Mouse (Mus musculus) embryonic stem cell, embryonic (primary cell): ENCODE data around the gene Rnf151.
"Not testable (repeated sequence)": the region's sequence is repeated elsewhere in the genome, so short reads cannot be mapped to it uniquely, and the experiment has no call there.

Experiments used
- CTCF ChIA-PET, 4 experiments: fragments of 300-600 bp in 2 of 4; fragments of 350-600 bp in 2 of 4; sonication (Branson Sonifier 250); formaldehyde crosslinking; loops; one replicate each; lab custom pipeline; 2022; ENCODE audit warnings: inconsistent platforms in 2 of 4; lab: Charles Lee
- POLR2A ChIA-PET, 4 experiments: fragments of 300-600 bp in 2 of 4; fragments of 350-600 bp in 2 of 4; sonication (Branson Sonifier 250); formaldehyde crosslinking; loops; one replicate each; lab custom pipeline; 2022; ENCODE audit warnings: antibody characterized with exemption in 4 of 4, inconsistent platforms in 1 of 4; lab: Charles Lee

Rnf151 gene

GRCm38 (mm10) chr17:24723881-24724180 is 6.0 kb upstream of the Rnf151 start:
- ChIA-PET CTCF (interaction anchor here (0.6 to 1.5 kb wide), 9 partner anchors 9 to 1033 kb away, joined by 3 to 8 read pairs (median 5); partner anchors contain the start of genes Msrb1 (in 2 of the 4) and Tbl3 (in 1 of the 4)), POLR2A (interaction anchor here (0.6 to 14.7 kb wide), 40 partner anchors 8 to 550 kb away, joined by 3 to 268 read pairs (median 6); partner anchors contain the start of genes Tbl3 (in 3 of the 4), Traf7 (in 3 of the 4), Eme2 (in 2 of the 4) and Fahd1 (in 2 of the 4))

- POLR2A ChIA-PET, result interaction anchor here (0.6 to 14.7 kb wide), 46 partner anchors 9 to 1108 kb away, joined by 3 to 268 read pairs (median 6); partner anchors contain the start of genes Tbl3 (in 3 of the 4), Eme2 (in 2 of the 4), Fahd1 (in 2 of the 4) and Meiob (in 2 of the 4)
These were observed 5.4 kb upstream of the Rnf151 start for GRCm38 (mm10) chr17:24723122-24723880.

GRCm38 (mm10) chr17:24722220-24722924 is 4.5 kb upstream of the Rnf151 start:
- ChIA-PET POLR2A (interaction anchor here (0.6 to 14.7 kb wide), 65 partner anchors 10 to 1109 kb away, joined by 3 to 268 read pairs (median 4); partner anchors contain the start of genes Tbl3 (in 3 of the 4), Eme2 (in 2 of the 4), Mrps34 (in 2 of the 4) and Msrb1 (in 2 of the 4)), CTCF (interaction anchor here in 1 of 4 experiments (0.7 kb wide), 1 partner anchor 129 kb away, joined by 3 read pairs; no protein-coding TSS in a partner anchor)

More at GRCm38 (mm10) chr17:24723122-24723880, 5.4 kb upstream of the Rnf151 start:
- CTCF ChIA-PET, result interaction anchor here in 2 of 4 experiments (0.7 kb wide), 3 partner anchors 43 to 659 kb away, joined by 3 read pairs; no protein-coding TSS in a partner anchor

- POLR2A ChIA-PET, result interaction anchor here in 3 of 4 experiments (0.6 to 14.7 kb wide), 49 partner anchors 10 to 504 kb away, joined by 3 to 268 read pairs (median 5); partner anchors contain the start of genes Msrb1 (in 2 of the 3), Pkd1 (in 2 of the 3), Tbl3 (in 2 of the 3) and Traf7 (in 2 of the 3)
These were observed 3.6 kb upstream of the Rnf151 start for GRCm38 (mm10) chr17:24721383-24721955.

GRCm38 (mm10) chr17:24720616-24721015 is 2.8 kb upstream of the Rnf151 start:
- CTCF ChIA-PET, result not testable (repeated sequence)
- POLR2A ChIA-PET, result interaction anchor here in 3 of 4 experiments (0.6 to 14.7 kb wide), 24 partner anchors 13 to 553 kb away, joined by 3 to 268 read pairs (median 6); partner anchors contain the start of genes Msrb1 (in 2 of the 3), Spsb3 (in 2 of the 3), Traf7 (in 2 of the 3) and E4f1 (in 1 of the 3)

More at GRCm38 (mm10) chr17:24721383-24721955, 3.6 kb upstream of the Rnf151 start:
- CTCF ChIA-PET, result not testable (repeated sequence)

- ChIA-PET CTCF (no interaction called here), POLR2A (interaction anchor here in 3 of 4 experiments (0.7 to 14.7 kb wide), 27 partner anchors 12 to 554 kb away, joined by 3 to 268 read pairs (median 5); partner anchors contain the start of genes Tbl3 (in 3 of the 3), Msrb1 (in 2 of the 3), Traf7 (in 2 of the 3) and Fahd1 (in 1 of the 3))
These were observed 1.8 kb upstream of the Rnf151 start for GRCm38 (mm10) chr17:24719494-24720222.

- ChIA-PET POLR2A (interaction anchor here (0.6 to 14.7 kb wide), 34 partner anchors 10 to 564 kb away, joined by 3 to 268 read pairs (median 4); partner anchors contain the start of genes Tbl3 (in 3 of the 4), Traf7 (in 3 of the 4), Msrb1 (in 2 of the 4) and Rpl3l (in 2 of the 4)), CTCF (interaction anchor here in 1 of 4 experiments (1.2 kb wide), 1 partner anchor 12 kb away, joined by 3 read pairs; no protein-coding TSS in a partner anchor)
These were observed 1.1 kb upstream of the Rnf151 start for GRCm38 (mm10) chr17:24718938-24719337.

GRCm38 (mm10) chr17:24716166-24716682 is 1.6 kb downstream of the Rnf151 start:
- CTCF ChIA-PET, result interaction anchor here in 1 of 4 experiments (0.6 to 1.5 kb wide), 5 partner anchors 8 to 520 kb away, joined by 3 read pairs; partner anchors contain the start of gene Tbl3

GRCm38 (mm10) chr17:24715556-24715955 is 2.3 kb downstream of the Rnf151 start:
- CTCF ChIA-PET, result interaction anchor here in 2 of 4 experiments (0.6 to 1.5 kb wide), 4 partner anchors 12 to 519 kb away, joined by 3 read pairs; no protein-coding TSS in a partner anchor
- POLR2A ChIA-PET, result interaction anchor here in 3 of 4 experiments (0.5 to 14.7 kb wide), 31 partner anchors 9 to 1011 kb away, joined by 3 to 268 read pairs (median 5); partner anchors contain the start of genes Msrb1 (in 3 of the 3), Ndufb10 (in 2 of the 3), Pkd1 (in 2 of the 3) and Rpl3l (in 2 of the 3)

More at GRCm38 (mm10) chr17:24716166-24716682, 1.6 kb downstream of the Rnf151 start:
- POLR2A ChIA-PET, result interaction anchor here in 3 of 4 experiments (0.5 to 14.7 kb wide), 48 partner anchors 8 to 1011 kb away, joined by 3 to 268 read pairs (median 5); partner anchors contain the start of genes Msrb1 (in 3 of the 3), Traf7 (in 3 of the 3), Ndufb10 (in 2 of the 3) and Pkd1 (in 2 of the 3)

- ChIA-PET CTCF (interaction anchor here in 3 of 4 experiments (0.9 to 1.7 kb wide), 3 partner anchors 10 to 230 kb away, joined by 3 to 6 read pairs (median 5); partner anchors contain the start of gene Mlst8 (in 2 of the 3)), POLR2A (interaction anchor here (0.6 to 9.6 kb wide), 21 partner anchors 9 to 457 kb away, joined by 3 to 144 read pairs (median 8); partner anchors contain the start of genes Syngr3 (in 3 of the 4), Rnf151 (in 2 of the 4), Rps2 (in 2 of the 4) and Traf7 (in 2 of the 4))
These were observed 9.2 kb downstream of the Rnf151 start for GRCm38 (mm10) chr17:24708646-24709045.

- POLR2A ChIA-PET, result interaction anchor here (0.6 to 9.6 kb wide), 58 partner anchors 9 to 538 kb away, joined by 3 to 144 read pairs (median 5); partner anchors contain the start of genes Rnf151 (in 4 of the 4), Rps2 (in 4 of the 4), Ndufb10 (in 3 of the 4) and Syngr3 (in 3 of the 4)
- CTCF ChIA-PET, result interaction anchor here in 3 of 4 experiments (0.6 to 1.7 kb wide), 11 partner anchors 9 to 246 kb away, joined by 3 to 6 read pairs (median 3); partner anchors contain the start of genes Zfp598 (in 2 of the 3), Mlst8 (in 1 of the 3), Ndufb10 (in 1 of the 3) and Noxo1 (in 1 of the 3)
These were observed 9.9 kb downstream of the Rnf151 start for GRCm38 (mm10) chr17:24707801-24708425.

GRCm38 (mm10) chr17:24706982-24707800 is 10.7 kb downstream of the Rnf151 start, which contains the start of gene Tbl3:
Tbl3 (minus strand) TSS chr17:24707660.
- POLR2A ChIA-PET, result interaction anchor here (0.6 to 9.6 kb wide), 57 partner anchors 9 to 292 kb away, joined by 3 to 144 read pairs (median 5); partner anchors contain the start of genes Rnf151 (in 4 of the 4), Rps2 (in 4 of the 4), Ndufb10 (in 3 of the 4) and Syngr3 (in 3 of the 4)

GRCm38 (mm10) chr17:24705821-24706220 is 12.0 kb downstream of the Rnf151 start:
- POLR2A ChIA-PET, result interaction anchor here in 3 of 4 experiments (0.9 to 9.6 kb wide), 9 partner anchors 7 to 178 kb away, joined by 3 to 144 read pairs (median 4); partner anchors contain the start of genes Nthl1 (in 1 of the 3), Rnf151 (in 1 of the 3), Rps2 (in 1 of the 3) and Syngr3 (in 1 of the 3)

More at GRCm38 (mm10) chr17:24706982-24707800, 10.7 kb downstream of the Rnf151 start, which contains the start of gene Tbl3:
- CTCF ChIA-PET, result interaction anchor here in 2 of 4 experiments (0.7 to 1.7 kb wide), 10 partner anchors 9 to 228 kb away, joined by 3 to 6 read pairs (median 3); partner anchors contain the start of genes Zfp598 (in 2 of the 2), Mlst8 (in 1 of the 2), Ndufb10 (in 1 of the 2) and Noxo1 (in 1 of the 2)

More at GRCm38 (mm10) chr17:24705821-24706220, 12.0 kb downstream of the Rnf151 start:
- CTCF ChIA-PET, result no interaction called here
